ENCODE assay signal across 9 mouse cellular contexts in genomic region chr2:133113642-133114041, GRCm38 (mm10).
DNase-seq lines count a peak whose midpoint lies in the region; ATAC-seq and TF ChIP-seq lines count a peak whose summit lies in the region.
"Had no signal": no experiment of that assay in that cellular context is flagged by ENCODE, and none has a peak within 500 bp of the region (broad histone marks: within the 10 kb centered on the region; RNA-seq: fewer than 3 reads in every experiment).

No protein-coding gene starts in this region.

- H3K36me3 ChIP-seq in midbrain, postnatal 0 days (ENCODE audit: insufficient read depth, low read length), result no peaks in the 10 kb centered on the region
- H3K36me3 ChIP-seq: stomach, embryonic 15.5 days had no signal

- no peak overlapping the region for H3K4me2 ChIP-seq in midbrain, postnatal 0 days (ENCODE audit: low read depth, low read length, poor library complexity, severe bottlenecking)
- H3K4me2 ChIP-seq: stomach, embryonic 15.5 days had no signal

- intact Hi-C loops in left cerebral cortex, postnatal 25 days (cut with DNase I), result loop anchor here (5.0 to 10.0 kb wide), 4 partner anchors 439 to 1371 kb away; partner anchors contain the start of gene Bmp2

- H3K9ac ChIP-seq in midbrain, postnatal 0 days (replicated peaks; ENCODE audit: low read length, poor library complexity, severe bottlenecking), result no peak overlapping the region
- H3K9ac ChIP-seq: stomach, embryonic 15.5 days had no signal

- H3K27ac ChIP-seq in midbrain, postnatal 0 days (ENCODE audit: low read depth, low read length), result no peak overlapping the region
- H3K27ac ChIP-seq: stomach, embryonic 15.5 days had no signal

- 23% methylated on average over 10 of the region's 10 CpGs for WGBS in midbrain, postnatal 0 days

- H3K4me3 ChIP-seq in midbrain, postnatal 0 days (ENCODE audit: low read depth, low read length), result no peak overlapping the region
- H3K4me3 ChIP-seq: stomach, embryonic 15.5 days had no signal

- no peaks in the 10 kb centered on the region for H3K4me1 ChIP-seq in midbrain, postnatal 0 days (ENCODE audit: insufficient read depth, low read length)
- H3K4me1 ChIP-seq: stomach, embryonic 15.5 days had no signal

- H3K9me3 ChIP-seq in midbrain, postnatal 0 days (ENCODE audit: low read length), result no peaks in the 10 kb centered on the region
- H3K9me3 ChIP-seq: stomach, embryonic 15.5 days had no signal

- peak; percentile 4 to 45 for DNase-seq in spleen, postnatal 10 days (ENCODE audit: low spot score in 2 of 2)
- no peak for DNase-seq in spleen, postnatal 36 days (ENCODE audit: low spot score in 2 of 2)
- DNase-seq in cerebellum, postnatal 14 days, result peak; percentile 85 to 87
- DNase-seq in gastrocnemius, adult 18-20 months (ENCODE audit: low spot score), result peak; percentile 36
- peak; percentile 26 for DNase-seq in induced T-regulatory cell, adult 2 months (ENCODE audit: low read depth)
- DNase-seq in left cerebral cortex, postnatal 25 days (ENCODE audit: low spot score in 2 of 2), result peak; percentile 60 to 78
- DNase-seq in midbrain, postnatal 0 days (ENCODE audit: low spot score), result peak; percentile 86
- peak; percentile 31 for DNase-seq in thymus, postnatal 14 days

- TF ChIP-seq CTCF in midbrain, postnatal 0 days (IDR thresholded peaks at IDR 0.05), result peak; percentile 99

- no peaks in the 10 kb centered on the region for H3K27me3 ChIP-seq in midbrain, postnatal 0 days (ENCODE audit: insufficient read depth, low read length)
- H3K27me3 ChIP-seq: stomach, embryonic 15.5 days had no signal

- ATAC-seq in midbrain, postnatal 0 days (ENCODE audit: low FRiP score), result peak; percentile 54; the same call in 1 of the 2 replicates

Comparison
In these comparisons a context has a peak if more than half of its experiments do, and no peak if none do; other contexts are left out.
1. DNase-seq: peak in spleen, postnatal 10 days (2 of 2), cerebellum, postnatal 14 days (2 of 2), gastrocnemius, adult 18-20 months (single experiment), induced T-regulatory cell, adult 2 months (single experiment), left cerebral cortex, postnatal 25 days (2 of 2), midbrain, postnatal 0 days (single experiment) and thymus, postnatal 14 days (single experiment); none in spleen, postnatal 36 days (0 of 2).